7 mouse cellular contexts compared by ENCODE assay signal in the genomic region with DNA sequence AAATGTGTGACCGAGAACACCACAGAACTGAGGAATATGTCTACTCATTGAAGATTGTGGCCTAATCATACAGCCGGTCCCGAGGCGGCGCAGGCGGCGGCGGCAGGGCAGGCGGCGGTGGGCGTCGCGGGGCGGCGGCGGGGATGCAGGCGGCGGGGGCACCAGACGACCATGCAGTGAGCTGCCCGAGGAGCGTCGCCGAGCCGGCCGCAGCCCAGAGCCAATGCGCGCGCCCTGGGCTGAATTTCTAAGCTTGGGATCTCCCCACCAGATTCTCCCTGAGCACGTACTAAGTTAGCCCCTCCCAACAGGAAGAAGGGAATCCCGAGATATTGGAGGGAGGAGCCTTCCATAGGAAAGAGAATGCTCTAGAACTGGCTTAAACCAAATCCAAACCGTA. TPM values are rescaled to one million over a fixed set of nuclear protein-coding genes. Genes with fewer than 3 reads are reported as not detected.
DNase-seq lines count a peak whose midpoint lies in the region; ATAC-seq and TF ChIP-seq lines count a peak whose summit lies in the region.
"Not testable (repeated sequence)": the region's sequence is repeated elsewhere in the genome, so short reads cannot be mapped to it uniquely, and the experiment has no call there.

No protein-coding gene starts in this region.

- H3K4me2 ChIP-seq in forebrain, embryonic 14.5 days (ENCODE audit: low read length); hindbrain, postnatal 0 days (ENCODE audit: low read depth, low read length); liver, embryonic 16.5 days (ENCODE audit: low read depth, low read length); neural tube, embryonic 11.5 days (ENCODE audit: low read depth): not testable (repeated sequence)
- H3K4me2 ChIP-seq in heart, embryonic 11.5 days, result peak overlapping the region; percentile 19; the same call in 1 of the 2 replicates

- TF ChIP-seq CTCF in hindbrain, postnatal 0 days (IDR thresholded peaks at IDR 0.05; ENCODE audit: low read depth), result not testable (repeated sequence)

- DNase-seq in forebrain, embryonic 14.5 days (ENCODE audit: low spot score); hindbrain, postnatal 0 days (ENCODE audit: low spot score); neural tube, embryonic 11.5 days (ENCODE audit: low spot score): not testable (repeated sequence)

- peaks cover 66% of the 10 kb centered on the region for H3K36me3 ChIP-seq in forebrain, embryonic 14.5 days (ENCODE audit: control insufficient read depth, insufficient read depth, low read length)
- peaks cover 27% of the 10 kb centered on the region for H3K36me3 ChIP-seq in heart, embryonic 11.5 days (ENCODE audit: control insufficient read depth, insufficient read depth, low read length)
- H3K36me3 ChIP-seq in hindbrain, postnatal 0 days (ENCODE audit: insufficient read depth, low read length), result peaks cover 41% of the 10 kb centered on the region
- peaks cover 50% of the 10 kb centered on the region for H3K36me3 ChIP-seq in liver, embryonic 16.5 days (ENCODE audit: control insufficient read depth, insufficient read depth)
- H3K36me3 ChIP-seq in neural tube, embryonic 11.5 days (ENCODE audit: control insufficient read depth, insufficient read depth, low read length), result peaks cover 30% of the 10 kb centered on the region

- not testable (repeated sequence) for H3K27me3 ChIP-seq in forebrain, embryonic 14.5 days (replicated peaks; ENCODE audit: control insufficient read depth, insufficient read depth, low read length); heart, embryonic 11.5 days (ENCODE audit: control insufficient read depth, insufficient read depth, low read length); hindbrain, postnatal 0 days (ENCODE audit: insufficient read depth, low read length); liver, embryonic 16.5 days (ENCODE audit: control insufficient read depth, insufficient read depth, low read depth, low read length); neural tube, embryonic 11.5 days (ENCODE audit: control insufficient read depth, insufficient read depth, low read length)

- 75% methylated on average over 13 of the region's 31 CpGs for WGBS in forebrain, embryonic 14.5 days
- WGBS in heart, embryonic 11.5 days (ENCODE audit: insufficient replicate concordance), result 38% methylated on average over 12 of the region's 31 CpGs
- WGBS in hindbrain, postnatal 0 days, result 75% methylated on average over 12 of the region's 31 CpGs
- 90% methylated on average over 12 of the region's 31 CpGs for WGBS in liver, embryonic 16.5 days (ENCODE audit: insufficient replicate concordance)
- 67% methylated on average over 12 of the region's 31 CpGs for WGBS in neural tube, embryonic 11.5 days

- not testable (repeated sequence) for H3K9me3 ChIP-seq in forebrain, embryonic 14.5 days (replicated peaks; ENCODE audit: control insufficient read depth, low read length); heart, embryonic 11.5 days (replicated peaks; ENCODE audit: control insufficient read depth, low read length); hindbrain, postnatal 0 days (ENCODE audit: low read length); liver, embryonic 16.5 days (replicated peaks; ENCODE audit: control insufficient read depth, low read length); neural tube, embryonic 11.5 days (ENCODE audit: control insufficient read depth, low read length)

- not testable (repeated sequence) for H3K27ac ChIP-seq in forebrain, embryonic 14.5 days (ENCODE audit: low read depth, low read length); heart, embryonic 11.5 days (ENCODE audit: low read depth, low read length); hindbrain, postnatal 0 days; liver, embryonic 16.5 days (ENCODE audit: low read length); neural tube, embryonic 11.5 days (ENCODE audit: low read depth, low read length)

- H3K4me3 ChIP-seq in forebrain, embryonic 14.5 days (ENCODE audit: low read depth, low read length); heart, embryonic 11.5 days (ENCODE audit: low read depth, low read length); hindbrain, postnatal 0 days (ENCODE audit: low read length); liver, embryonic 16.5 days (ENCODE audit: low read depth, low read length); neural tube, embryonic 11.5 days (ENCODE audit: low read depth, low read length): not testable (repeated sequence)

- H3K4me1 ChIP-seq in forebrain, embryonic 14.5 days (ENCODE audit: control insufficient read depth, insufficient read depth, low read length); heart, embryonic 11.5 days (ENCODE audit: control insufficient read depth, insufficient read depth, low read length); hindbrain, postnatal 0 days (ENCODE audit: insufficient read depth, low read length); liver, embryonic 16.5 days (ENCODE audit: control insufficient read depth, low read depth, low read length); neural tube, embryonic 11.5 days (ENCODE audit: control insufficient read depth, insufficient read depth, low read length): not testable (repeated sequence)

- ATAC-seq in cerebellum, adult (ENCODE audit: insufficient number of reproducible peaks, low FRiP score, low TSS enrichment), result peak; percentile 66; the same call in 1 of the 2 replicates
- ATAC-seq in forebrain, embryonic 14.5 days, result peak; percentile 77
- not testable (repeated sequence) for ATAC-seq in heart, embryonic 11.5 days (replicated peaks; ENCODE audit: insufficient number of reproducible peaks, low FRiP score, low TSS enrichment)
- peak; percentile 56; the same call in 1 of the 2 replicates for ATAC-seq in hindbrain, postnatal 0 days
- ATAC-seq in liver, embryonic 16.5 days (ENCODE audit: low read depth), result peak; percentile 66; the same call in 1 of the 2 replicates
- peak; percentile 75; the same call in 1 of the 2 replicates for ATAC-seq in megakaryocyte-erythroid progenitor cell, adult 5-6 weeks (replicated peaks; ENCODE audit: low FRiP score, low TSS enrichment, poor library complexity, severe bottlenecking)
- peak; percentile 55; the same call in 1 of the 2 replicates for ATAC-seq in neural tube, embryonic 11.5 days (ENCODE audit: insufficient read depth, low FRiP score, low TSS enrichment)

- H3K9ac ChIP-seq in forebrain, embryonic 14.5 days (ENCODE audit: low read length); heart, embryonic 11.5 days (ENCODE audit: low read depth, low read length); hindbrain, postnatal 0 days (replicated peaks; ENCODE audit: low read length); liver, embryonic 16.5 days (ENCODE audit: low read depth, low read length); neural tube, embryonic 11.5 days (ENCODE audit: low read length): not testable (repeated sequence)

RNA-seq across cellular contexts. Expression of a gene that starts 26.7 kb away (rescaled TPM):
- polyA plus RNA-seq in forebrain, embryonic 14.5 days (2014; fragmentation: Nextera tagmentation; extraction: Ambion mirVana), result 56.3 and 66.1 TPM in 2 replicates
- polyA plus RNA-seq in heart, embryonic 11.5 days (2014; fragmentation: Nextera tagmentation; extraction: Ambion mirVana), result 38.9 and 42.9 TPM in 2 replicates
- 57.0 and 57.7 TPM in 2 replicates for total RNA-seq in hindbrain, postnatal 0 days (2014; rRNA removed)
- 32.5 and 33.0 TPM in 2 replicates for polyA plus RNA-seq in hindbrain, postnatal 0 days (2015; fragmentation: Nextera tagmentation; extraction: Ambion mirVana)
- 28.6 and 28.8 TPM in 2 replicates for polyA plus RNA-seq in liver, embryonic 16.5 days (2015; fragmentation: Nextera tagmentation; extraction: Ambion mirVana)
- total RNA-seq in megakaryocyte-erythroid progenitor cell, adult 5-6 weeks (2014; fragmentation: Nextera tagmentation), result 89.6 and 91.3 TPM in 2 replicates
- total RNA-seq in megakaryocyte-erythroid progenitor cell, adult 5-6 weeks (2017), result 69.1 and 106 TPM in 2 replicates
- polyA plus RNA-seq in neural tube, embryonic 11.5 days (2014; fragmentation: Nextera tagmentation; extraction: Ambion mirVana), result 73.8 and 78.2 TPM in 2 replicates

RNA-seq across cellular contexts. Expression of a gene that starts 47.9 kb away (rescaled TPM):
- 61.1 and 83.9 TPM in 2 replicates for polyA plus RNA-seq in forebrain, embryonic 14.5 days (2014; fragmentation: Nextera tagmentation; extraction: Ambion mirVana)
- 90.6 and 93.6 TPM in 2 replicates for polyA plus RNA-seq in heart, embryonic 11.5 days (2014; fragmentation: Nextera tagmentation; extraction: Ambion mirVana)
- 52.4 and 64.2 TPM in 2 replicates for total RNA-seq in hindbrain, postnatal 0 days (2014; rRNA removed)
- polyA plus RNA-seq in hindbrain, postnatal 0 days (2015; fragmentation: Nextera tagmentation; extraction: Ambion mirVana), result 70.4 and 79.2 TPM in 2 replicates
- 37.7 and 39.6 TPM in 2 replicates for polyA plus RNA-seq in liver, embryonic 16.5 days (2015; fragmentation: Nextera tagmentation; extraction: Ambion mirVana)
- total RNA-seq in megakaryocyte-erythroid progenitor cell, adult 5-6 weeks (2014; fragmentation: Nextera tagmentation), result 13.9 and 33.6 TPM in 2 replicates
- total RNA-seq in megakaryocyte-erythroid progenitor cell, adult 5-6 weeks (2017), result 12.3 and 30.4 TPM in 2 replicates
- 87.8 and 91.2 TPM in 2 replicates for polyA plus RNA-seq in neural tube, embryonic 11.5 days (2014; fragmentation: Nextera tagmentation; extraction: Ambion mirVana)

RNA-seq across cellular contexts. Expression of a gene that starts 50.5 kb away (rescaled TPM):
- polyA plus RNA-seq in forebrain, embryonic 14.5 days (2014; fragmentation: Nextera tagmentation; extraction: Ambion mirVana), result 9.3 and 11.5 TPM in 2 replicates
- 7.6 and 10.3 TPM in 2 replicates for polyA plus RNA-seq in heart, embryonic 11.5 days (2014; fragmentation: Nextera tagmentation; extraction: Ambion mirVana)
- 32.9 and 39.4 TPM in 2 replicates for total RNA-seq in hindbrain, postnatal 0 days (2014; rRNA removed)
- polyA plus RNA-seq in hindbrain, postnatal 0 days (2015; fragmentation: Nextera tagmentation; extraction: Ambion mirVana), result 13.6 and 14.4 TPM in 2 replicates
- polyA plus RNA-seq in liver, embryonic 16.5 days (2015; fragmentation: Nextera tagmentation; extraction: Ambion mirVana), result 1.3 and 1.6 TPM in 2 replicates
- total RNA-seq in megakaryocyte-erythroid progenitor cell, adult 5-6 weeks (2014; fragmentation: Nextera tagmentation), result 8.7 and 15.2 TPM in 2 replicates
- 4.3 and 6.4 TPM in 2 replicates for total RNA-seq in megakaryocyte-erythroid progenitor cell, adult 5-6 weeks (2017)
- 10.0 and 12.1 TPM in 2 replicates for polyA plus RNA-seq in neural tube, embryonic 11.5 days (2014; fragmentation: Nextera tagmentation; extraction: Ambion mirVana)

RNA-seq across cellular contexts. Expression of a gene that starts 50.6 kb away (rescaled TPM):
- 9.1 and 12.8 TPM in 2 replicates for polyA plus RNA-seq in forebrain, embryonic 14.5 days (2014; fragmentation: Nextera tagmentation; extraction: Ambion mirVana)
- 13.1 and 15.9 TPM in 2 replicates for polyA plus RNA-seq in heart, embryonic 11.5 days (2014; fragmentation: Nextera tagmentation; extraction: Ambion mirVana)
- total RNA-seq in hindbrain, postnatal 0 days (2014; rRNA removed), result 8.2 and 12.4 TPM in 2 replicates
- 6.9 and 7.2 TPM in 2 replicates for polyA plus RNA-seq in hindbrain, postnatal 0 days (2015; fragmentation: Nextera tagmentation; extraction: Ambion mirVana)
- 4.7 and 5.9 TPM in 2 replicates for polyA plus RNA-seq in liver, embryonic 16.5 days (2015; fragmentation: Nextera tagmentation; extraction: Ambion mirVana)
- 0.89 TPM in 1 of 2 replicates, not detected in the other for total RNA-seq in megakaryocyte-erythroid progenitor cell, adult 5-6 weeks (2014; fragmentation: Nextera tagmentation)
- 0.09 and 4.6 TPM in 2 replicates for total RNA-seq in megakaryocyte-erythroid progenitor cell, adult 5-6 weeks (2017)
- polyA plus RNA-seq in neural tube, embryonic 11.5 days (2014; fragmentation: Nextera tagmentation; extraction: Ambion mirVana), result 6.6 and 9.1 TPM in 2 replicates
